Mouse (Mus musculus): ENCODE measurements around the gene Pax7. TPM values are rescaled to one million over a fixed set of nuclear protein-coding genes. Genes with fewer than 3 reads are reported as not detected.

The Pax7 gene
- total and polyA plus RNA-seq, 3 experiments: not detected

DNA sequence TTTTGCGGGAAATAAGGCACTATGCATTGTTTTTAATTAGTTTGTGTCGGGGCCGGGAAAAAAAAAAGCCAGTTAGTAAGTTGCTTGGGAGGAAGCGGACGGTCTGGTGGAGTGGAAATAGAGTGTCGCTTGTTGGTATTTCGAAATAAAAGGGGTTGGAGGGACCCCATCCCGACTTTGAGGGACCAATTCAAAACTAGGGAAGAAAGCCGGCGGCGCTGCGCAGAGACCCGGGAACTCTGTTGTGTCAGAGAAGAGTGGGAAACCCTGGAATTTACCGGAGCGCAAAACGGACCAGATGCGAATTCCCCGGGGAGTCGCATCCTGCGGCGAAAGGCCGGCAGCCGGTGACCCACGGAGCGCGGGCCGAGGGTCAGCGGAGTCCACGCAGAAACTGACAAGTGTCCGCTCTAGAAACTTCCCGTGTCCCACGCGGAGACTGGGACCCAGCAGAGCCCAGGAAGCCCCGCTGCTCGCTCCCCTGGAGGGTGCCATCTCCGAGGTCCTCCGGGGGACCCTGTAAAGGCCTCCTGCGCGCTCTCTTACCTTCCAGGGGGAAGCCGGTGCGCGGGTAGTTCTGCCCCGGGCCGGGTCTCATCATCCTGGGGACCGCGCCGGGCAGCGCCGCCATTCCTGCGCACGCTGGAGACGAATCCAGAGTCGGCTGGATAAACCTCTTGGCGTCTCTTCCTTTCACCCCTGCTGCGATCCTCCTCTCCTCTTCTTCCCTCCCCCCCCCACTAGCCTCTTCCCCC, 870 bp downstream of the Pax7 start:
- Histone ChIP-seq H3K36me3 (ENCODE audit: control insufficient read depth in 1 of 2, insufficient read depth in 2 of 2, low read length in 2 of 2) (no peaks in the 10 kb centered on the region), H3K4me1 (ENCODE audit: control insufficient read depth in 1 of 2, insufficient read depth in 2 of 2, low read length in 2 of 2) (no peaks in the 10 kb centered on the region), H3K27me3 (ENCODE audit: control insufficient read depth in 1 of 2, insufficient read depth in 2 of 2, low read length in 2 of 2) (no peaks in the 10 kb centered on the region), H3K27ac (ENCODE audit: control insufficient read depth, low read depth, low read length) (no peak overlapping the region), H3K9me3 (replicated peaks; ENCODE audit: insufficient read depth, low read length) (no peaks in the 10 kb centered on the region), H3K9ac (ENCODE audit: control insufficient read depth, low read depth, low read length, poor library complexity, severe bottlenecking) (no peak overlapping the region), H3K79me2 (ENCODE audit: control insufficient read depth, insufficient read depth, low read length, poor library complexity) (no peaks in the 10 kb centered on the region), H3K4me3 (ENCODE audit: control insufficient read depth in 1 of 2, insufficient read depth in 1 of 2, low read depth in 2 of 2, low read length in 2 of 2) (no peak overlapping the region)
- DNase-seq (ENCODE audit: low read depth, low spot score): no peak
- no peak for TF ChIP-seq ZC3H11A (IDR thresholded peaks at IDR 0.05; ENCODE audit: low read depth, low read length)
- no peak for TF ChIP-seq CHD1 (IDR thresholded peaks at IDR 0.05; ENCODE audit: low read depth, low read length)
- TF ChIP-seq MYC (IDR thresholded peaks at IDR 0.05; ENCODE audit: low read depth, low read length): no peak
- TF ChIP-seq POLR2A (IDR thresholded peaks at IDR 0.05; ENCODE audit: control insufficient read depth in 1 of 2, insufficient read depth in 1 of 2, low read depth in 1 of 2, low read length in 2 of 2, poor library complexity in 1 of 2): no peak
- no peak for TF ChIP-seq JUND (IDR thresholded peaks at IDR 0.05; ENCODE audit: low read depth, low read length)
- TF ChIP-seq MAX (IDR thresholded peaks at IDR 0.05; ENCODE audit: low read length): no peak

DNA sequence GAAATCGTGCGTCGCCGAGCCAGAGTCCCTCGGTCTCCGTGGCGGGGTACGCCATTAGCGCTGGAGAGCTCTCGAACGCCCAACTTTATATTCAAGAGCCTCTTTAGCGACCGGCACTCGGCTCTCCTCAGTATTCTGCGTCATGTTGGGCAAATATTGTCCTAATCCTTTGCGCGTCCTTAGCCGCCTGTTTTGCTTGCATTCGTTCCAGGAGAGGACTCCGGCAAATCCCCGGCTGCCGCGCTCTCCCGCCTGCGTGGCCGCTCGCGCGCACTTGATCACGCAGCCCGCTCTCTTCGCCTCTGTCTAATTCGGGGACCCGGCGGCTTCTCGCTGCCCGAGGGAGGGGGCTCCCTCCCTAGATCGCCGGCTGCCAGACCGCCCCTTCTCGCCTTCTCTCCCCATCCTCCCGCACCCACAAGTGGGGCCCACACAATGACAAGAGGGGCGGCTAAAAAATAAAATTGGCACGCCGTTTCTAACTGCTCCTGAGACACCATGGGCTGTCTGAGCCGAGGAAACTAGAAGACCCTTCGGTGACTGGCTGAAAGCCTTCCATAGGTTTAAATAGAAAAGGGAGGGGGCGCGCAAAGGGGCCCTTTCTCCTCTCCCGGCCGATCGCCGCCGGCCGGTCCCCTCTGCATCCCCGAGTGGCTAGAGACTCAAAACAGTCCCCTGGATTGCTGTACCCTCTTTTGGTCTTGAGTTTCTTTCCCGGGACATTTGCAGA, 1.7 kb downstream of the Pax7 start:
- Histone ChIP-seq H3K36me3 (ENCODE audit: control insufficient read depth in 1 of 2, insufficient read depth in 2 of 2, low read length in 2 of 2) (no peaks in the 10 kb centered on the region), H3K27me3 (ENCODE audit: control insufficient read depth in 1 of 2, insufficient read depth in 2 of 2, low read length in 2 of 2) (no peaks in the 10 kb centered on the region), H3K4me1 (ENCODE audit: control insufficient read depth in 1 of 2, insufficient read depth in 2 of 2, low read length in 2 of 2) (no peaks in the 10 kb centered on the region), H3K9me3 (replicated peaks; ENCODE audit: insufficient read depth, low read length) (no peaks in the 10 kb centered on the region), H3K4me3 (ENCODE audit: control insufficient read depth in 1 of 2, insufficient read depth in 1 of 2, low read depth in 2 of 2, low read length in 2 of 2) (no peak overlapping the region), H3K9ac (ENCODE audit: control insufficient read depth, low read depth, low read length, poor library complexity, severe bottlenecking) (no peak overlapping the region), H3K27ac (ENCODE audit: control insufficient read depth, low read depth, low read length) (no peak overlapping the region), H3K79me2 (ENCODE audit: control insufficient read depth, insufficient read depth, low read length, poor library complexity) (no peaks in the 10 kb centered on the region)
- no peak for TF ChIP-seq MEF2A (IDR thresholded peaks at IDR 0.05; ENCODE audit: extremely low read depth, insufficient replicate concordance, low read depth, low read length, poor library complexity, severe bottlenecking)
- no peak for TF ChIP-seq EP300 (IDR thresholded peaks at IDR 0.05; ENCODE audit: low read depth in 1 of 2, low read length in 2 of 2)
- no peak for TF ChIP-seq GATA1 (IDR thresholded peaks at IDR 0.05; ENCODE audit: low read depth, low read length)
- no peak for TF ChIP-seq SIN3A (IDR thresholded peaks at IDR 0.05; ENCODE audit: low read length)
- TF ChIP-seq NRF1 (IDR thresholded peaks at IDR 0.05; ENCODE audit: insufficient read depth, low read depth, low read length, poor library complexity, severe bottlenecking): no peak
- no peak for TF ChIP-seq MAX (IDR thresholded peaks at IDR 0.05; ENCODE audit: low read length)
- no peak for TF ChIP-seq POLR2AphosphoS2 (IDR thresholded peaks at IDR 0.05; ENCODE audit: low read length)
- TF ChIP-seq MXI1 (IDR thresholded peaks at IDR 0.05; ENCODE audit: low read depth, low read length): no peak
- no peak for TF ChIP-seq MAZ (IDR thresholded peaks at IDR 0.05; ENCODE audit: low read depth, low read length)
- TF ChIP-seq POLR2A (IDR thresholded peaks at IDR 0.05; ENCODE audit: control insufficient read depth in 1 of 2, insufficient read depth in 1 of 2, low read depth in 1 of 2, low read length in 2 of 2, poor library complexity in 1 of 2): no peak
- TF ChIP-seq ZC3H11A (IDR thresholded peaks at IDR 0.05; ENCODE audit: low read depth, low read length): no peak
- no peak for TF ChIP-seq GABPA (IDR thresholded peaks at IDR 0.05; ENCODE audit: low read depth, low read length)
- TF ChIP-seq TAL1 (IDR thresholded peaks at IDR 0.05; ENCODE audit: low read length): no peak
- no peak for TF ChIP-seq ELF1 (IDR thresholded peaks at IDR 0.05; ENCODE audit: low read depth, low read length)
- no peak for TF ChIP-seq BHLHE40 (IDR thresholded peaks at IDR 0.05; ENCODE audit: borderline replicate concordance, low read depth, low read length)
- DNase-seq (ENCODE audit: low read depth, low spot score): no peak
